Mouse (Mus musculus): ENCODE results near the gene Atf7.
"Not testable (repeated sequence)": the region's sequence is repeated elsewhere in the genome, so short reads cannot be mapped to it uniquely, and the experiment has no call there.

Gene Atf7

GRCm38 (mm10) chr15:102617654-102618053 lies 7.6 kb downstream of the Atf7 start:
- DNase-seq: no peak

GRCm38 (mm10) chr15:102616174-102616573 lies 9.1 kb downstream of the Atf7 start:
- no peak for DNase-seq

DNA sequence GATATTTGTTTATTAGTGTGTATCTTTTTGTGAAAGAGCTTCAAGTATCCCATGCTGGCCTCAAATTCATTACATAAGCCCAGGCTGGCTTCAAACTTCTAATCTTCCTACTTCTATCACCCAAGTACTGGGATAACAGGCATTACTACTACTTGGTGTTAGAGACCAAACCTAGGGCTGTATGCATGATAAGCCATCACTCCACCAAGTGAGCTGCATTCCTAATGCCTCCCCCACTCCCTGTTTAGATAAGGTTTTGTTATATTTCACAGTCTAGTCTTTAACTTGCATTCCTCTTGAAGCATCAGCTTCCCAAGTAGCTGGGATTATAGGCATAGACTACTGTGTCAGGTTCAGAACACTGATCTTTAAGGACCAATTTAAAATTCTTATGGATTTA lies 11.0 kb downstream of the Atf7 start:
- no peak for DNase-seq

DNA sequence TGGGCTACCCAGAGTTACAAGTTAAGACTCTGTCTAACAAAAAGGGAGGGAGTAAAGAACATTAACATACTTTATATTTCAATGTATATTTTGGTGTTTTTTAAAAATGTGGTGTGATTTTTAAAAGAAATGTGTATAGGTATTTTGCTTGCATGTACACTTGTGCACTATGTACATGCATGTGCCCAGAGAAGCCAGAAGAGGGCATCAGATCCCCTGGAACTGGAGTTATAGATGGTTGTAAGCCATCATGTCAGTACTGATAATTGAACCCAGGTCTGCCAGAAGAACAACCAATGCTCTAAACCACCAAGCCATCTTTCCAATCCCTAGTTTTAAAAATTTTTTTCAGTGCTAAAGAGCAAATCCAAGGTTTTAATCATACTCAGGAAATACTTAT lies 12.3 kb downstream of the Atf7 start:
- no peak for DNase-seq

DNA sequence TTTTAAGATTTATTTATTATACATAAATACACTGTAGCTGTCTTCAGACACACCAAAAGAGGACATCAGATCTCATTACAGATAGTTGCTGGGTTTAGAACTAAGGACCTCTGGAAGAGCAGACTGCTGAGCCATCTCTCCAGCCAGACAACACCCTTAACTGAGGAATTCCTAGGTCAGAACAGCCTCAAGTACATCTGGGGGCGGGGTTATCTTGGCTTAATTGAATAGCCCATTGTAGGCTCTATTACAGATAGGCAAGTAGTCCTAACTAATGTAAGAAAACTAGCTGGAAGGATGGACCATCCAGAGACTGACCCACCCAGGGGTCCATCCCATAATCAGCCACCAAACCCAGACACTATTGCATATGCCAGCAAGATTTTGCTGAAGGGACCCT lies 16.7 kb downstream of the Atf7 start:
- DNase-seq: not testable (repeated sequence)

DNA sequence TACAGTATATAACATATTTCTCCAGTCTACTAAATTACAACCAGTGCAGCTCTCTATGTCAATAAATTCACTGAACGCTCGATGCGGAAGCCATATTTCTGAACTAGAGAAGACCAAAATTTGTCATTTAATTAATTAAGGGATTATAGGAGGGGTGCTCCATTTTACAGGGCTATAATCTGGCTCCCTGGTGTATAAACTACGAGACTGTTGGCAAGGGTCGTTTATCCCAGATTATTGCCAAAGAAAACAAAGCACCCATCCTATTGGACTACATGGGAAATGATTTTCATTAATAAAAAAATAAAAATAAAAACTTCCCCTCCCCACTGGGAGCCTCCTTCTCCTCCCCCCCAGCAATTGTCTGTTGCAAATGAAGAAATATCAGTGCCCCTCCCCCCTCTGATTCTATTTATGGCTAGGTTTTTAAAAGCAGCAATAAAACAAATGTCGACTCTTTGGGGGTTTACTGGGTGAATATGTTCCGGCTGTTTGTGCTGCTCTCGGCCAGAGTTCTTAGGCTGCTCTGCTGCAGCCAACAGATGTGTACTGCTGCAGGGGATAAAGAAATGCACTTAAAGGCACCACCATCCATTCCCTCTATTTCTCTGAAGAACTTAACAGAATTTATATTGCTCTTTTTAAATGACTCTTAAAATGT lies 31.1 kb downstream of the Atf7 start:
- no peak for DNase-seq

DNA sequence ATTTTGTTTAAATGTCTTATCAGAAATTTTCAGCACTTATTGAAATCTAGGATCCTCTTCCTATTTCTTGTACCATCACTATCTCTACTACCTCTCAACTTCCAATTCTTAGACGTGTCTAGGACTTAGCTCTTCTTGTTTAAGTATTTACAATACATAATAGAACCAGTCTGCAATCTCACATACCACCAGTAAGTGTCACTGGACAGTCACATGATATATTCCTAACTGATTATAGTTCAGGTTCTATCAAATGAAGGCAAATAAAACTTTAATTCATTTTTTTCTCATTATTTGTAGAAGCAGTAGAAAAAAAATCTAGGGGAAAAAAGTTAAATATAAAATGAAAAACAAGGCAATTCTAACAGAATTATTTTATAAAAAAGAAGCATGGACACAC lies 32.6 kb downstream of the Atf7 start:
- DNase-seq: no peak

- no peak for DNase-seq
These were observed 34.7 kb downstream of the Atf7 start for GRCm38 (mm10) chr15:102590567-102590966.

- no peak for DNase-seq
These were observed 35.4 kb downstream of the Atf7 start for GRCm38 (mm10) chr15:102589826-102590225.

GRCm38 (mm10) chr15:102585501-102585900 lies 39.8 kb downstream of the Atf7 start:
- DNase-seq: no peak

DNA sequence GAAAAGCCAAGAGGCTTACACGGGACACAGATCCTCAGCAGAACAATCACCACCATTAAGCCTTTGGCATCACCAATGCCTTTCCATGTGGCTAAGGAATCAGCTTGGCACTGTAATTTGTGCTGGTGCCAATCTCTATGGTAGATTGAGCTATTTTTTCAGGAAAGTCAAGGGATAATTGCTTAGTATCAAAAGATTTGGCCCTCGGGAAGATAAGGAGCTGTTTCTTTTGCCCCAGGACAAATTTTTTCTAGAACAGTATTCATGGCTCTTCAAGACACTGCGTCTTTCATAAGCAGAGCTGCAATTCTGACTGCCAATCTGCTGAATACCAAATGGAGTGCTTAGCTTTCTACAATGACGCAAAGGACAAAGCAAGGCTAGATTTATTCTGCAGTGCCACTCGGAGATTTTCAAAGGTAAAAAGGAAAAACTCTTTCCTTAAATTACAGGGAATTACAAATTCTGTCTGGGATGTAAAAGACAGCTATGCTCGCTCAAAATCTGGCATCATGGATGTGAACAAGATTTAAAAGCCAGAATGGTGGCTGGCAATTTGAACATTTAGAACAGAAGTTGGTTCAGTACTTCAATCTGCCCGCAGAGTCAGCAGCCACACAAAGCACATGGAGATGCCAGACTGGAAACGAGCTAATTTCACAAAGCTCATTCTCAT lies 41.4 kb downstream of the Atf7 start:
- DNase-seq: peak; percentile 30 to 60

- no peak for DNase-seq
These were observed 44.1 kb downstream of the Atf7 start for GRCm38 (mm10) chr15:102581205-102581604.

- no peak for DNase-seq
These were observed 46.9 kb downstream of the Atf7 start for GRCm38 (mm10) chr15:102578351-102578750.

DNA sequence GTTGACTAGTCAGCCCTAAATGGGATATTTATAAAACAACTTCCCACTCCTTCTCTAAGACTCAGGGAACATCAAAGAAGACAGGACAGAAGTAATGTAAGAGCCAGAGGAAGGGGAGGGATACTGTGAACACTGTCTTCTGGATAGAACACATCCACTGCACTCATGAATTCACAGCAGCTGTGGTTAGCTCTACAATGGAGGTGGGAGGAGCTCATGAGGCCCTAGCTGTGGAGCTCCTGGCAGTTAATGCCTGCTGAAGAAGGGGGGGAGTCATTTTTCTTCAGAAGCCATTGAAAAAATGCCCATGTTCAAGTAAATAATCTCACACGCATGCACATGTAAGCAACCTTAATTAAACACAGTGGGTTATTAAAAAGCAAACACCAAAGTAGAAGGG lies 48.3 kb downstream of the Atf7 start:
- DNase-seq: no peak

- no peak for DNase-seq
These were observed 53.2 kb downstream of the Atf7 start for GRCm38 (mm10) chr15:102572081-102572480.

- no peak for DNase-seq
These were observed 57.4 kb downstream of the Atf7 start for GRCm38 (mm10) chr15:102567849-102568248.

- DNase-seq: peak in 1 of 2 experiments; percentile 39
These were observed 61.6 kb downstream of the Atf7 start for GRCm38 (mm10) chr15:102563681-102564080.

DNA sequence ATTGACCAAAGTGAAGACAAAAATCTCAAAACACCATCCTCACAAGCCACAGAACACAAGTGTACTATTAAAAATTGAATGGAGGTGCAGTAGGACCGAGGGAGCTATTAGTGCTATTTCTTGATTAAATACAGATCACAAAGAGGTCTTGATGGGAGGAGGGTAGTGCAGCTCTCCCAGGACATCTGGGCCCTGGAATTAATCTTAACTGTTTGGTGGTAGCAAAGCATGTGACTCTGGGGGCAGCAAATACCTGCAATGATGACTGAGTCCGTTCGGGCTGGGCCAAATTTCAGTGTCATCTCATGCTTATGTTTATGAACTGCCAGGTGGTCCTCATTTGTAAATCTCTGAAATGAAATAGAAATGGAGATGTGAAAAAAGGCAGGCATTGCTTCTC lies 62.2 kb downstream of the Atf7 start:
- DNase-seq: no peak

DNA sequence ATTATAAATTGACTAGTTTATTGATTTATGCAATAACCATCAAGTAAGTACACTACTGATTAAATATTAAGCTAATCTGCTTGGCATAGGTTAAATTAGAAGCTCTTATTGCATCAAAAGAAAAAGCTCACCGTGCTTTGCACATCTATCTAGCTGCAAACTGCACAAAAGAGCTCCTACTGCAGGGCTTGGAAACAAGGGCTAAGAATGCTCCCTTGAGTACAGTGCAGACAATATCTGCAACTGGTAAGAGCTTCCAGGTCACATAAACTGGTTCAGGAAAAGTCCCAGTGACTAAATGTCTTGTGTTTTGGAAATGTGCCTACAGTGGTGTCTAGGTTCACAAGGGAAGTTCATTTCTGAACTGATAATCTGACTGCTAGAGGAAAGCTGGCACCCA lies 62.8 kb downstream of the Atf7 start:
- no peak for DNase-seq

GRCm38 (mm10) chr15:102557580-102557979 lies 67.7 kb downstream of the Atf7 start:
- DNase-seq: no peak

DNA sequence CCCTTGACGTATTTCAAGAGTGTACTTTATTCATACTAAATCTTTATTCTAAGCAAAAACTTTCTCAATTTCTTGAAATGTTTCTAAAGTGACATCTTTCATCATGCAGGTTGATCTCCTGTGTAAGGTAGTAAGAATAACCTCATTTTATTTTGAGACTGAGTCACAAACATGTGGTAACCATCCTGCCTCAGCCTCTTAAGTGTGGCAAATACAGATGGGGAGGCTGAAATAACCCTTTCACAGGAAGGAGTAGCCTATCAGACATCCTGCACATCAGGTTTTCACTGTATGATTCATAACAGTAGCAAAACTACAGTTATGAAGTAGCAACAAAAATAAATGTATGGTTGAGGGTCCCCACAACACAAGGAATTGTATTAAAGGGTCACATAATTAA lies 69.7 kb downstream of the Atf7 start:
- DNase-seq: no peak

DNA sequence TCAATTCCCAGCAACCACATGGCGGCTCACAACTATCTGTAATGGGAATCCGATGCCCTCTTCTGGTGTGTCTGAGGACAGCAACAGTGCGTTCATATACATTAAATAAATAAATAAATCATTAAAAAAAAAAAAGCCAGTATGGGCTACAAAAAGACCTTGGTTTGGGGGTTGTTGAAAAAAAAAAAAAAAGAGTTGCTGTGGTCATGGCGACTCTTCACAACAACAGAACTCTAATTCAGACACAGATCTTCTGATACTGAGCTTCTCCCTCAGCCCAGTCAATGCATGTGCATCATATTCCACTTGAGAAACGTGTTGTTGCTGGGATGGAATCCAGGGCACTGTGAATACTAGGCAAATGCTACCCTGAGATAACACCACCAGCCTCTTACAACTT lies 72.7 kb downstream of the Atf7 start:
- no peak for DNase-seq

- DNase-seq: peak; percentile 85 to 93
These were observed 77.8 kb downstream of the Atf7 start for GRCm38 (mm10) chr15:102547478-102547877.

DNA sequence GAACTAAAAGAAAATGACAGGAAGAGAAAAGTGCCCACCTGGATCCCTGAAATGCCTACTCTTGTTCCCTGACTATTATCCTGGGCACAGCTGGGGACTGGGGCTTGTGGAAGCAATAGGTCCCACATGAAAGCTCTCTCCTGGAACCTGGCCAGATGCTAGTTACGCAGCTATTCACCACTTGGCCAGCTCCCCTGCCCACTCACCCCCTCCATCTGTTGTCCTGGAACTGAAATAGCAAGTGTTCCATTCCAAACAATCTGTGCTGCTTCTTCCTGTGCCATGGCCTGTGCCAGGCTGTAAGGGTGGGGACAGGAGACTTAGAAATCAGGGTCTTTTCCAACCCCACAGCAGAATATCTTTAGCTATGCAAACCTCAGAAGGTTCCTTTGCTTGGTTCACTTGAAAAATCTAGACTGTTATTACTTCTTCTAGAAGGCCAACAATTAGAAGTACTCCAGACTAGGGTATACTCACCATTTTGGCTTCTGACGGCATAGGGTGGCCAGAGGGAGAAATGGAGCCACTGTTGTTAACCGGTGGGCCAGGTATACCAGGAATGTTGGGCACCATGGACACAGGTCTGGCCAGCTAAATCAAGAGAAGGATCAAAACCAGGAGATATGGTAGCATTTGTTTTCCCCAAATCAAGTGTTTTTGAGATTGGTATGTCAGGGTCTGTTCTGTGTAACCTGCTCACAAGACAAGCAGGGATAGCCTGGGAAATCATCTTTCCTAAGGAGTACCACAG lies 78.4 kb downstream of the Atf7 start:
- peak; percentile 94 to 99 for DNase-seq
